Mouse (Mus musculus) forebrain, embryonic 11.5 days (tissue): ENCODE results near the gene Mboat1. TPM values are rescaled to one million over a fixed set of nuclear protein-coding genes. Genes with fewer than 3 reads are reported as not detected.

Experiments used
- ATAC-seq: fragments of 200-750 bp; cut with Nextera tagmentation; replicated peaks from 2 replicates; pipeline ENCODE4 v1.8.0; 2017; ENCODE audit warnings: moderate TSS enrichment; ENCODE audit not compliant: low FRiP score
- DNase-seq: peaks from one replicate; pipeline ENCODE4 v3.0.0-alpha.2; 2017; ENCODE audit warnings: low spot score
- H3K27ac ChIP-seq: fragments of 300-500 bp; sonication (generic); 2 replicates; pipeline ENCODE4 v1.5.1; 2014; ENCODE audit warnings: low read depth, low read length
- H3K27me3 ChIP-seq: fragments of 300-500 bp; sonication (generic); 2 replicates; pipeline ENCODE4 v1.6.1; 2014; ENCODE audit warnings: mild to moderate bottlenecking, low read length, mixed read lengths; ENCODE audit not compliant: control insufficient read depth, insufficient read depth
- H3K36me3 ChIP-seq: fragments of 300-500 bp; sonication (generic); 2 replicates; pipeline ENCODE4 v1.6.1; 2014; ENCODE audit warnings: mild to moderate bottlenecking, low read length, moderate library complexity, mixed read lengths; ENCODE audit not compliant: control insufficient read depth, insufficient read depth
- H3K4me1 ChIP-seq: fragments of 300-500 bp; sonication (generic); replicated peaks from 2 replicates; pipeline ENCODE4 v1.6.1; 2014; ENCODE audit warnings: low read length, mixed read lengths; ENCODE audit not compliant: control insufficient read depth, insufficient read depth
- H3K4me2 ChIP-seq: fragments of 300-500 bp; sonication (generic); 2 replicates; pipeline ENCODE4 v1.6.1; 2014; ENCODE audit warnings: low read depth, mild to moderate bottlenecking, low read length, moderate library complexity, mixed read lengths; ENCODE audit not compliant: severe bottlenecking
- H3K4me3 ChIP-seq: fragments of 300-500 bp; sonication (generic); 2 replicates; pipeline ENCODE4 v1.5.1; 2014; ENCODE audit warnings: low read depth, low read length
- H3K9ac ChIP-seq: fragments of 300-500 bp; sonication (generic); 2 replicates; pipeline ENCODE4 v1.6.1; 2014; ENCODE audit warnings: low read length
- H3K9me3 ChIP-seq: fragments of 300-500 bp; sonication (generic); 2 replicates; pipeline ENCODE4 v1.6.1; 2016; ENCODE audit warnings: low read length, mixed read lengths; ENCODE audit not compliant: control insufficient read depth
- WGBS: fragments of 180-500 bp; shearing (Covaris S2); extraction: QIAGEN DNeasy Blood & Tissue Kit; methylation state at CpG from one replicate; pipeline ENCODE4 v1.1.7; 2014; 5-methylcytosine and 5-hydroxymethylcytosine counted together
- polyA plus RNA-seq: library from polyadenylated mRNA; unstranded; fragments of >200 nt; fragmentation: Nextera tagmentation; extraction: Ambion mirVana; gene quantifications from 2 replicates; pipeline ENCODE4 v1.2.1, GENCODE M21; 2014

The Mboat1 gene
- polyA plus RNA-seq, 1 experiment from 2014 or later, result 6.0 TPM

DNA sequence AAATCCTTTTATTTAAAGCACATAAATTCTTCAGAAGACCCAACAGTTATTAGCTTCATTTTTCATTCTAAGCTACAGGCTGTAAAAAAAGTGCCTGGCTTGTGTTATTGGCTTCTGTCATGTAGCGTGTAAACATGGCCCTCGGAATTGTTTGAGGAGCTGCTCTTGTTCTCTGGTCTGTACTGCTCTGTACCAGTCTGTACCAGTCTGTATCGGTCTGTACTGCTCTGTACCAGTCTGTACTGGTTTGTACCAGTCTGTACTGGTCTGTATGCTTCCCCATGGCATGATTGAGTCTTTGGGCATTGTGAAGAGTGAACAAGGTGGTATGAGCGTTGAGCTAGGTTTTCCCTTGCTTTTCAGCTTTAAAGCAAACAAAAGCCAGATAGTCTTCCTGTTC is 32.5 kb downstream of the Mboat1 start:
- DNase-seq (no peak), ATAC-seq (no peak)
- Histone ChIP-seq H3K9me3 (no peaks in the 10 kb centered on the region), H3K27me3 (no peaks in the 10 kb centered on the region), H3K36me3 (no peaks in the 10 kb centered on the region), H3K4me3 (no peak overlapping the region), H3K4me1 (no peaks in the 10 kb centered on the region), H3K27ac (no peak overlapping the region), H3K9ac (no peak overlapping the region), H3K4me2 (no peak overlapping the region)
- WGBS, result 81% methylated on average over 4 of the region's 4 CpGs

- H3K36me3 ChIP-seq, result no peaks in the 10 kb centered on the region
- H3K9ac ChIP-seq, result no peak overlapping the region
- no peaks in the 10 kb centered on the region for H3K4me1 ChIP-seq
- no peak overlapping the region for H3K27ac ChIP-seq
- 88% methylated on average over 6 of the region's 6 CpGs for WGBS
- ATAC-seq (no peak), DNase-seq (no peak)
- no peak overlapping the region for H3K4me3 ChIP-seq
- H3K4me2 ChIP-seq, result no peak overlapping the region
- no peaks in the 10 kb centered on the region for H3K9me3 ChIP-seq
- no peaks in the 10 kb centered on the region for H3K27me3 ChIP-seq
Measured at GRCm38 (mm10) chr13:30170061-30170460, 33.8 kb downstream of the Mboat1 start.

GRCm38 (mm10) chr13:30174586-30174985 is 38.3 kb downstream of the Mboat1 start:
- H3K4me3 ChIP-seq, result no peak overlapping the region
- no peak overlapping the region for H3K4me2 ChIP-seq
- H3K9me3 ChIP-seq, result no peaks in the 10 kb centered on the region
- H3K4me1 ChIP-seq, result no peaks in the 10 kb centered on the region
- no peak for ATAC-seq
- no peak for DNase-seq
- no peaks in the 10 kb centered on the region for H3K36me3 ChIP-seq
- 96% methylated on average over 4 of the region's 4 CpGs for WGBS
- H3K27me3 ChIP-seq, result no peaks in the 10 kb centered on the region
- no peak overlapping the region for H3K9ac ChIP-seq
- no peak overlapping the region for H3K27ac ChIP-seq

DNA sequence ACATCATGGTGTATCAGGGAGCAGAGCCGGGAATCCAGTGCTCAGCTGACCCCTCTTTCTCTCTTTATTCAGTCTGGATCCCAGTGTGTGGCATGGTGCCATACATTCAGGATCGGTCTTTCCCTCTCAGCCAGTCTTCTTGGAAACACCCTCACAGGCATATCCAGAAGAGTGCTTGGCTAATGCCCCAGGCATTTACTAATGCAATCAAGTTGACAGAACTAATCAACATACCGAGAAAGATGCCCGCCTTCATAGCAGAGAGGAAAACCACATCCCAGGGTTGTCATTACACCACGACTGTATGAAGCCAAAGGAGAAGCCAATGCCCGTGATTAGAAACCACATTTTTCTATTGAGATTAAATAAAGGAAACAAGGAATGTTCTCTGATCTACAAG is 41.1 kb downstream of the Mboat1 start:
- Histone ChIP-seq H3K27ac (no peak overlapping the region), H3K9me3 (no peaks in the 10 kb centered on the region), H3K36me3 (no peaks in the 10 kb centered on the region), H3K4me1 (no peaks in the 10 kb centered on the region), H3K4me3 (no peak overlapping the region), H3K9ac (no peak overlapping the region), H3K4me2 (no peak overlapping the region), H3K27me3 (no peaks in the 10 kb centered on the region)
- no peak for DNase-seq
- ATAC-seq, result no peak
- WGBS, result 89% methylated on average over 6 of the region's 6 CpGs

DNA sequence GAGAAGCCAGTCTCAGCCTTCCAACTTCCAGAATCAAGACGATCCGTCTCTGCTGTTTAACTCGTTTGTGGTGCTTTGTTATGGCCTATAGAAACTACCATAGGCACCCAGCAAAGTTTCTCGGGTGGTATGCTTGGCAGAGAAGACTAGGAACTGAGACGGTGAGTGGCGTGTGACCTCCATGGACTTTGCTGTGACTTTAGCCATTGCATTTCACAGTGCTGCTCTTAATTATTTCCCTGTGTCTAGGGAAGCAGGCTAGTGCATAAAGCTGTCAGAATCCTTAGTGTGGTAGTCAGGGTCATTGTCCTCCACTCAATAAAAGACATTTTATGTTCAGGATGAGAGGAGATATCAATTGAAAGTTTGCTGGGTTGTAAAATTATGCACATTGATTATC is 49.3 kb downstream of the Mboat1 start:
- ATAC-seq (no peak), DNase-seq (no peak)
- 54% methylated on average over 6 of the region's 6 CpGs for WGBS
- Histone ChIP-seq H3K27me3 (no peaks in the 10 kb centered on the region), H3K4me1 (no peaks in the 10 kb centered on the region; the same call in 1 of the 2 replicates), H3K9me3 (no peaks in the 10 kb centered on the region), H3K4me2 (no peak overlapping the region), H3K27ac (no peak overlapping the region), H3K9ac (no peak overlapping the region), H3K4me3 (no peak overlapping the region), H3K36me3 (no peaks in the 10 kb centered on the region)

GRCm38 (mm10) chr13:30185959-30186358 is 49.7 kb downstream of the Mboat1 start:
- Histone ChIP-seq H3K9me3 (no peaks in the 10 kb centered on the region), H3K4me1 (no peaks in the 10 kb centered on the region; the same call in 1 of the 2 replicates), H3K36me3 (no peaks in the 10 kb centered on the region), H3K4me3 (no peak overlapping the region), H3K27me3 (no peaks in the 10 kb centered on the region), H3K27ac (no peak overlapping the region), H3K4me2 (no peak overlapping the region), H3K9ac (no peak overlapping the region)
- ATAC-seq (no peak), DNase-seq (no peak)
- 37% methylated on average over 6 of the region's 6 CpGs for WGBS

DNA sequence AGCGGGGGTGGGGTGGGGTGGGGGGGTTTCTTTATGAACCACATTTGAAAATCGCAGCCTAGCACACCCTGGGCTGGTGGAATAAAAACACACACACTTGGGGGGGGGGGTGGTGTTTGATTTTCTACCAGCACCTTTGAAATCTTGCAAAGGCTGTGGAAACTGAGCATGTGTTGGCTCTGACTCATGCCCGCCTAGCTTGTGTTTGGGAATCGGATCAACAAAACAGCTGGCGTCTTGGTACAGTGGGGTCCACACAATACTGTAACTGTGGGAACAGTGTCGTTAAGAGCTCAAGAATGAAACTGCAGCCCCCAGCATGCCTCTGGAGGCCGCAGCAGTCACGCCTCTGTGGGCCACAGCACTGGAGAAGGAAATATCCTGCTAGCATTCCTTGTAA is 50.2 kb downstream of the Mboat1 start:
- H3K4me1 ChIP-seq, result no peaks in the 10 kb centered on the region; the same call in 1 of the 2 replicates
- H3K4me3 ChIP-seq, result no peak overlapping the region
- H3K36me3 ChIP-seq, result no peaks in the 10 kb centered on the region
- WGBS, result 57% methylated on average over 8 of the region's 8 CpGs
- peak; percentile 65 for ATAC-seq
- no peak overlapping the region for H3K4me2 ChIP-seq
- no peaks in the 10 kb centered on the region for H3K27me3 ChIP-seq
- no peak overlapping the region for H3K9ac ChIP-seq
- H3K9me3 ChIP-seq, result no peaks in the 10 kb centered on the region
- DNase-seq, result no peak
- H3K27ac ChIP-seq, result no peak overlapping the region

GRCm38 (mm10) chr13:30192031-30192716 is 55.9 kb downstream of the Mboat1 start:
- H3K9me3 ChIP-seq, result no peaks in the 10 kb centered on the region
- no peaks in the 10 kb centered on the region for H3K4me1 ChIP-seq
- DNase-seq (no peak), ATAC-seq (no peak)
- no peaks in the 10 kb centered on the region for H3K27me3 ChIP-seq
- no peak overlapping the region for H3K9ac ChIP-seq
- H3K27ac ChIP-seq, result no peak overlapping the region
- H3K4me3 ChIP-seq, result no peak overlapping the region
- 58% methylated on average over 3 of the region's 3 CpGs for WGBS
- H3K4me2 ChIP-seq, result no peak overlapping the region
- H3K36me3 ChIP-seq, result no peaks in the 10 kb centered on the region

- no peak for ATAC-seq
- no peak overlapping the region for H3K4me2 ChIP-seq
- no peaks in the 10 kb centered on the region for H3K36me3 ChIP-seq
- H3K4me1 ChIP-seq, result no peaks in the 10 kb centered on the region
- H3K9me3 ChIP-seq, result no peaks in the 10 kb centered on the region
- 71% methylated on average over 4 of the region's 4 CpGs for WGBS
- DNase-seq, result no peak
- H3K4me3 ChIP-seq, result no peak overlapping the region
- H3K27me3 ChIP-seq, result no peaks in the 10 kb centered on the region
- H3K9ac ChIP-seq, result no peak overlapping the region
- H3K27ac ChIP-seq, result no peak overlapping the region
Measured at GRCm38 (mm10) chr13:30193363-30193762, 57.1 kb downstream of the Mboat1 start.
